Mouse (Mus musculus): ENCODE results near the gene Il17rc. TPM values are rescaled to one million over a fixed set of nuclear protein-coding genes. Genes with fewer than 3 reads are reported as not detected.
A peak's percentile ranks its signal among the peaks of the same experiment; 100 is the strongest.

Il17rc gene
- polyA plus RNA-seq, 1 experiment from 2014 or later, result 3.4 TPM

DNA sequence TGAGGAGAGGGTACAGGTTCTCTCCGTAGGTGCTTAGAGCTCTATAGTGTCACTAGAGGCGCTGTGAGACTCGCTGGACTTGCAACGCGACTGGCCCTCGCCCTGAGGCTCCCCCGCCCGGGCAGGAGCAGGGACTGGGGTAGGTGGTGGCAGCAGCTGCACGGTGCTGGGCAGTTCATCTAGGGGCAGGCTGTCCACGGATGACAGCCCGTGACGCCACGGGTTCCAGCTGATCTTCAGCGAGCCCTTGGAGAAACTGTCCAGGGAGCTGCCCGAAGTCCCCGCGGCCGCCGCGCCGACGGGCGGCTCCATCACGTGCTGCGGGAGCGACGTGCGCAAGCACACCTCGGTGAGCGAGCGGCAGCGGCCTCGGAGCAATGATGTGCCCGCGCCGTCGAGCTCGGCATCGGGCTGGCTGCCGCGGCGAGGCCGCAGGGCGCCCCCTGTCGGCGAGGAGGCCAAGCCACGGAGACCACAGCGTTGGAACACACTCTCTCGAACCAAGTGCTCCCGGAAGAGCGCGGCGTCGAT lies 23.1 kb downstream of the Il17rc start:
- peak; percentile 79 for ATAC-seq (replicated peaks; ENCODE audit: low FRiP score)

DNA sequence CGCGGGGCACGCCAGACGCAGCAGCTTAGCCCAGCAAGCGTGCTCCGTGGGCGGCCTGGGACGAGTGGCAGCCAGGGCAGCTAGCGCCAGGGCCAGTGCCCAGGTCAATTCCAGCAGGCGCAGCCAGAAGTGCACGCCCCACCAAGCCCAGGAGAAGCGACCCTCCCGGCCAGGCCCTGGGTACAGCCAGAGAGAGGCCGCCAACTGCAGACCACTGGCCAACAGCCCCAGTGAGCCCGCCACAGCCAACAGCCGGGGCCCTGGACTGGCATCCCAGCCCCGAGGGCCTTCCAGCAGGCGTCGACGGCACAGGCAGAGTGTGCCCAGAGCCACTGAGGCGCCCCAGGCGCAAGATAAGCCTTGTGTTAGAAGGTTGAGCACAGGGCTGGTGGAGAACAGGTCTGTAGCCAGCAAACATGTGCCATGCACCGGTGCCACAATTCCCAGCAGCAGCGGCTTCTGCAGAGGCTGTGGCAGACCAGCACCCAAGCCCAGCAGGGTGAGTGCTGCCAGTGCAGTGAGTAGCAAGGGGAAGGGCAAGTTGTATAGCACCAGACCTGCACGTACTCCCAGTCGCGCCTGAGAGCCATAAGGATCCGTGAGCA lies 23.9 kb downstream of the Il17rc start:
- no peaks in the 10 kb centered on the region for H3K36me3 ChIP-seq (ENCODE audit: control insufficient read depth, insufficient read depth, low read length)
- H3K9ac ChIP-seq (ENCODE audit: low read length), result peak overlapping the region; percentile 37
- peak; percentile 67 for DNase-seq (ENCODE audit: low spot score)
- H3K27ac ChIP-seq (ENCODE audit: low read depth, low read length), result no peak overlapping the region
- peak overlapping the region; percentile 60 for H3K4me2 ChIP-seq (ENCODE audit: low read depth, low read length, severe bottlenecking)
- WGBS, result 56% methylated on average over 28 of the region's 28 CpGs
- no peak overlapping the region for H3K4me3 ChIP-seq (ENCODE audit: low read depth, low read length)
- H3K27me3 ChIP-seq (ENCODE audit: control insufficient read depth, insufficient read depth, low read length), result peaks cover 6% of the 10 kb centered on the region; the same call in 1 of the 2 replicates
- ATAC-seq (replicated peaks; ENCODE audit: low FRiP score), result no peak
- H3K4me1 ChIP-seq (replicated peaks; ENCODE audit: control insufficient read depth, insufficient read depth, low read length), result no peaks in the 10 kb centered on the region; the same call in 1 of the 2 replicates
- no peaks in the 10 kb centered on the region for H3K9me3 ChIP-seq (ENCODE audit: control insufficient read depth, low read length)

More for the DNA sequence above, 23.1 kb downstream of the Il17rc start:
- peak; percentile 90 for DNase-seq (ENCODE audit: low spot score)
- H3K4me2 ChIP-seq (ENCODE audit: low read depth, low read length, severe bottlenecking), result peak overlapping the region; percentile 60
- H3K27ac ChIP-seq (ENCODE audit: low read depth, low read length), result no peak overlapping the region
- peak overlapping the region; percentile 31 for H3K4me3 ChIP-seq (ENCODE audit: low read depth, low read length)
- under 1% methylated on average over 54 of the region's 54 CpGs for WGBS
- H3K36me3 ChIP-seq (ENCODE audit: control insufficient read depth, insufficient read depth, low read length), result no peaks in the 10 kb centered on the region; the same call in 1 of the 2 replicates
- peak overlapping the region; percentile 43 for H3K9ac ChIP-seq (ENCODE audit: low read length)
- no peaks in the 10 kb centered on the region for H3K9me3 ChIP-seq (ENCODE audit: control insufficient read depth, low read length)
- no peaks in the 10 kb centered on the region; the same call in 1 of the 2 replicates for H3K4me1 ChIP-seq (replicated peaks; ENCODE audit: control insufficient read depth, insufficient read depth, low read length)
- peaks cover 6% of the 10 kb centered on the region; the same call in 1 of the 2 replicates for H3K27me3 ChIP-seq (ENCODE audit: control insufficient read depth, insufficient read depth, low read length)

DNA sequence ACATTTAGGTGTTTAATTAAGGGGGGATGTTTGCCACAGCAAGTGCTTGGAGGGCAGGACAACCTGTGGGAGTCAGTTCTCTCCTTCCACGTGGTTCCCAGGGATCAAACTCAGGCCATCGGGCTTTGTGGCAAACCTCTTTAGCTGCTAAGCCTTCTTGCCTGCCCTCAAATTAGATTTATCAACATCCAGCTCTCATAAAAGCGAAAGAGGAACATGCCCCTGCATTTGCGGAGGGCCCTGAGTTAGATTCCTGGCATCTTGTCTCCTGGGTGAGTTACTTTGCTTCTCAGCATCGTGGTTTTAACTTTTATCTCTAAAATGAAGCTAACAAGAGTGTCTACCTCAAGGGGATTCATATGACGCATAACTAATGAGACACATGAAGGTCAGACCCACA lies 28.1 kb downstream of the Il17rc start:
- H3K4me2 ChIP-seq (ENCODE audit: low read depth, low read length, severe bottlenecking), result no peak overlapping the region
- 83% methylated on average over 6 of the region's 6 CpGs for WGBS
- ATAC-seq (replicated peaks; ENCODE audit: low FRiP score) (no peak), DNase-seq (ENCODE audit: low spot score) (no peak)
- H3K4me3 ChIP-seq (ENCODE audit: low read depth, low read length), result no peak overlapping the region
- H3K9ac ChIP-seq (ENCODE audit: low read length), result no peak overlapping the region
- peaks cover 9% of the 10 kb centered on the region for H3K27me3 ChIP-seq (ENCODE audit: control insufficient read depth, insufficient read depth, low read length)
- H3K4me1 ChIP-seq (replicated peaks; ENCODE audit: control insufficient read depth, insufficient read depth, low read length), result no peaks in the 10 kb centered on the region; the same call in 1 of the 2 replicates
- H3K27ac ChIP-seq (ENCODE audit: low read depth, low read length), result no peak overlapping the region
- no peaks in the 10 kb centered on the region for H3K36me3 ChIP-seq (ENCODE audit: control insufficient read depth, insufficient read depth, low read length)
- no peaks in the 10 kb centered on the region for H3K9me3 ChIP-seq (ENCODE audit: control insufficient read depth, low read length)

DNA sequence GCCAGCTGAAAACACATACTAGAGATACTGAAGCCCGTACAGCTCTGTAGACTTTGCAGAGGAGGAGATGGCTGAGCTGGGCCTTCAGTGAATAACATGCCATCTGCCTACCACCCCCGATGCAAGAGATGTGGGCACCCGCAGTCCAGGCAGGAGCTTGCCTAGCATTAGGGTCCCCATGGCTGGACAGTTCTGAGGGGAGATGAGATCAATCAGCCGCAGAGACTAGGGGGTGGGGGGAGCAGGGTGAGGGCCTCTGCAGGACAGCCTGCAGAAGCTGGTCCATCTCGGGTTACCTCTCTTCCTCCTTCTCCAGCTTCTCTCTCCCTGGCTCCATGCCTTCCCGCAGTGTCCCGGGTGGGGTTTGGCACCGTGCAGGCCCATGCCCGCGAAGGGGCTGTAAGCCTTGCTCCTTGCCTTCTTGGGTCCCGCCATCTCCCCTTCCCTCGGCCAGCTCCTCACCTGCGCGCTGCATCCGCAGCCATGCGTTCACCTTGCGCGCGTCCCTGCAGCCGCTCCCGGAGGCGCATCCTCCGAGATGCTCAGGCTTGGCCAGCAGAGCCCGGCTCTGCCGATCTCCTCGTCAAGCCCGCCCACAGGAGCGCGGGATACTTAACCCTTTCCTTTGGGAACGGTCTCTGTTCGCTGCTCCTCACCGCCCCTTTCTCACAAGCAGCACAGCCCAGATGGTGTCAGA lies 30.3 kb downstream of the Il17rc start, which contains the start of gene Prrt3:
Gene Prrt3 (minus strand): TSS at position 544 of the 697 bp plus-strand sequence.
- Histone ChIP-seq H3K9ac (ENCODE audit: low read length) (peak within 1 kb of the TSS; percentile 69), H3K4me1 (replicated peaks; ENCODE audit: control insufficient read depth, insufficient read depth, low read length) (no peaks in the 10 kb centered on the region; the same call in 1 of the 2 replicates), H3K4me2 (ENCODE audit: low read depth, low read length, severe bottlenecking) (peak within 1 kb of the TSS; percentile 65), H3K36me3 (ENCODE audit: control insufficient read depth, insufficient read depth, low read length) (no peaks in the 10 kb centered on the region), H3K4me3 (ENCODE audit: low read depth, low read length) (peak within 1 kb of the TSS; percentile 49), H3K27me3 (ENCODE audit: control insufficient read depth, insufficient read depth, low read length) (peaks cover 3% of the 10 kb centered on the region; the same call in 1 of the 2 replicates), H3K9me3 (ENCODE audit: control insufficient read depth, low read length) (no peaks in the 10 kb centered on the region), H3K27ac (ENCODE audit: low read depth, low read length) (no peak within 1 kb of the TSS)
- DNase-seq (ENCODE audit: low spot score) (peak; percentile 79), ATAC-seq (replicated peaks; ENCODE audit: low FRiP score) (peak; percentile 71)
- WGBS, result 2% methylated on average over 32 of the region's 32 CpGs

DNA sequence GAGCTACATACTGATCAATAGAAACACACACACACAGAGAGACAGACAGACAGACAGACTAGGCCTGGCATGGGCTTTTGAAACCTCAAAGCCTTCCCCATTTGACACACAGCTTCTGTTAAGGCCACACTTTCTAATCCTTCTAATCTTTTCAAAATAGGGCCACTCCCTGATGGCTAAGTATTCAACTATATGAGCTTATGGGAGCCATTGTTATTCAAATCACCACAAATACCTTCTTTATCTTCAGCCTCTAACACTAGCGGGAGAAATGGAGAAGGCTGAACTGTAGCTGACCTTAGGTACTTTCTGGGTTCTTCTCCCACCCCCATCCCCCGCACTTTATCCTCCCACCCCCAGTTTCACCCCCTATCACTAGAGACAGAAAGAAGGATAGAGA lies 31.6 kb downstream of the Il17rc start:
- Histone ChIP-seq H3K27me3 (ENCODE audit: control insufficient read depth, insufficient read depth, low read length) (peaks cover 3% of the 10 kb centered on the region; the same call in 1 of the 2 replicates), H3K27ac (ENCODE audit: low read depth, low read length) (no peak overlapping the region), H3K4me1 (replicated peaks; ENCODE audit: control insufficient read depth, insufficient read depth, low read length) (no peaks in the 10 kb centered on the region; the same call in 1 of the 2 replicates), H3K36me3 (ENCODE audit: control insufficient read depth, insufficient read depth, low read length) (no peaks in the 10 kb centered on the region), H3K4me3 (ENCODE audit: low read depth, low read length) (no peak overlapping the region), H3K9ac (ENCODE audit: low read length) (no peak overlapping the region), H3K9me3 (ENCODE audit: control insufficient read depth, low read length) (no peaks in the 10 kb centered on the region), H3K4me2 (ENCODE audit: low read depth, low read length, severe bottlenecking) (no peak overlapping the region)
- ATAC-seq (replicated peaks; ENCODE audit: low FRiP score), result no peak
- no peak for DNase-seq (ENCODE audit: low spot score)
- WGBS, result 44% methylated on average over 2 of the region's 2 CpGs

- Histone ChIP-seq H3K9ac (ENCODE audit: low read length) (no peak overlapping the region), H3K4me3 (ENCODE audit: low read depth, low read length) (no peak overlapping the region), H3K9me3 (ENCODE audit: control insufficient read depth, low read length) (no peaks in the 10 kb centered on the region), H3K36me3 (ENCODE audit: control insufficient read depth, insufficient read depth, low read length) (no peaks in the 10 kb centered on the region), H3K27ac (ENCODE audit: low read depth, low read length) (no peak overlapping the region), H3K4me2 (ENCODE audit: low read depth, low read length, severe bottlenecking) (no peak overlapping the region), H3K4me1 (replicated peaks; ENCODE audit: control insufficient read depth, insufficient read depth, low read length) (no peaks in the 10 kb centered on the region; the same call in 1 of the 2 replicates), H3K27me3 (ENCODE audit: control insufficient read depth, insufficient read depth, low read length) (peaks cover 3% of the 10 kb centered on the region; the same call in 1 of the 2 replicates)
- DNase-seq (ENCODE audit: low spot score) (no peak), ATAC-seq (replicated peaks; ENCODE audit: low FRiP score) (no peak)
- WGBS, result 91% methylated on average over 1 of the region's 1 CpGs
Observed at GRCm38 (mm10) chr6:113505689-113506088, 34.5 kb downstream of the Il17rc start.

- H3K9ac ChIP-seq (ENCODE audit: low read length), result no peak overlapping the region
- no peak overlapping the region for H3K4me2 ChIP-seq (ENCODE audit: low read depth, low read length, severe bottlenecking)
- no peak overlapping the region for H3K27ac ChIP-seq (ENCODE audit: low read depth, low read length)
- DNase-seq (ENCODE audit: low spot score) (no peak), ATAC-seq (replicated peaks; ENCODE audit: low FRiP score) (no peak)
- H3K36me3 ChIP-seq (ENCODE audit: control insufficient read depth, insufficient read depth, low read length), result no peaks in the 10 kb centered on the region
- no peak overlapping the region for H3K4me3 ChIP-seq (ENCODE audit: low read depth, low read length)
- H3K4me1 ChIP-seq (replicated peaks; ENCODE audit: control insufficient read depth, insufficient read depth, low read length), result no peaks in the 10 kb centered on the region
- H3K27me3 ChIP-seq (ENCODE audit: control insufficient read depth, insufficient read depth, low read length), result no peaks in the 10 kb centered on the region
- H3K9me3 ChIP-seq (ENCODE audit: control insufficient read depth, low read length), result no peaks in the 10 kb centered on the region
Observed at GRCm38 (mm10) chr6:113507130-113507529, 35.9 kb downstream of the Il17rc start.

DNA sequence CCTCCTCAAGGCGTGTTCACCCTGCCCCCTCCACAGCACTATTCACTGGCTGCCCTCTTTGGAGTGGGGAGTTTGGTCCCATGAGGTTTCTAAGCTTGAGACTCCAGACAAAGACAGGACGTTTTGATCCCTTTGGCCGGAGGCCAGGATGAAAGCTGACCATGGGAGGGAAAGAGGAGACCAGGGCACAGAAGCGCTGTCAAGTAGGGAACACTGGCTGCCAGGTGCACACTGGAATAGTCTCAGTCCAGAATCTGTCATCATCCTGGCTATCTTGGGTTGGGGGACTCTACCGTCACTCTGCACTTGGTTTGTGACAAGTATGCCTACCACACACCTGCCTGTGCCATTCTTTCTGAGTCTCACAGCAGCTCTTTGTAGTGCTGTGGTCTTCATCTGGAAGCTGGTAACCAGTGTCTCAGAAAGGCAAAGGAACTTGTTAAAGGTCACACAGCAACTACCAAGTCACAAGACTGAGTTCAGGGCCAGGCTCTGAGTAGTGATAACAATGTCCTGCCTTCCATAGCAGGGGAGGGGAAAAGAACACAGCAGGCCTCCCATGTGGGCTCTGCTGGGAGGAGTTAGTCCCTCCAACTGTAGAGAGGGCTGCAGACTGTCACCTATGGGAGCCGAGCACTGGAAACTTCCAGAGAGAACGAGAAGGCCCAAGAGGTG lies 37.2 kb downstream of the Il17rc start:
- Histone ChIP-seq H3K36me3 (ENCODE audit: control insufficient read depth, insufficient read depth, low read length) (no peaks in the 10 kb centered on the region), H3K4me3 (ENCODE audit: low read depth, low read length) (no peak overlapping the region), H3K27ac (ENCODE audit: low read depth, low read length) (no peak overlapping the region), H3K4me1 (replicated peaks; ENCODE audit: control insufficient read depth, insufficient read depth, low read length) (no peaks in the 10 kb centered on the region), H3K27me3 (ENCODE audit: control insufficient read depth, insufficient read depth, low read length) (no peaks in the 10 kb centered on the region), H3K9ac (ENCODE audit: low read length) (no peak overlapping the region), H3K4me2 (ENCODE audit: low read depth, low read length, severe bottlenecking) (no peak overlapping the region), H3K9me3 (ENCODE audit: control insufficient read depth, low read length) (no peaks in the 10 kb centered on the region)
- no peak for ATAC-seq (replicated peaks; ENCODE audit: low FRiP score)
- WGBS, result 66% methylated on average over 7 of the region's 7 CpGs
- no peak for DNase-seq (ENCODE audit: low spot score)

All from forebrain, embryonic 11.5 days (tissue).